Mouse (Mus musculus) heart, embryonic 10.5 days (tissue): ENCODE data around the gene Exoc6. TPM values are rescaled to one million over a fixed set of nuclear protein-coding genes. Genes with fewer than 3 reads are reported as not detected.
"Not testable (repeated sequence)": the region's sequence is repeated elsewhere in the genome, so short reads cannot be mapped to it uniquely, and the experiment has no call there.

ENCODE experiments used
- DNase-seq: peaks from one replicate; pipeline ENCODE4 v3.0.0-alpha.2; 2017; ENCODE audit warnings: low spot score
- H3K27ac ChIP-seq: fragments of 300-500 bp; sonication (generic); 2 replicates; pipeline ENCODE4 v1.5.1; 2016; ENCODE audit warnings: mild to moderate bottlenecking
- H3K27me3 ChIP-seq: fragments of 300-500 bp; sonication (generic); 2 replicates; pipeline ENCODE4 v1.6.1; 2016; ENCODE audit warnings: mild to moderate bottlenecking; ENCODE audit not compliant: poor library complexity, insufficient read depth, severe bottlenecking
- H3K36me3 ChIP-seq: fragments of 300-500 bp; sonication (generic); 2 replicates; pipeline ENCODE4 v1.6.1; 2016; ENCODE audit warnings: mild to moderate bottlenecking, moderate library complexity
- H3K4me1 ChIP-seq: fragments of 300-500 bp; sonication (generic); 2 replicates; pipeline ENCODE4 v1.6.1; 2016; ENCODE audit warnings: mild to moderate bottlenecking
- H3K4me3 ChIP-seq: fragments of 300-500 bp; sonication (generic); 2 replicates; pipeline ENCODE4 v1.5.1; 2016; ENCODE audit warnings: mild to moderate bottlenecking, moderate library complexity
- H3K9me3 ChIP-seq: fragments of 300-500 bp; sonication (generic); 2 replicates; pipeline ENCODE4 v1.6.1; 2016; ENCODE audit warnings: mild to moderate bottlenecking, moderate library complexity
- WGBS: fragments of 180-500 bp; shearing (Covaris S2); methylation state at CpG from one replicate; pipeline ENCODE4 v1.1.7; 2016; 5-methylcytosine and 5-hydroxymethylcytosine counted together
- polyA plus RNA-seq: library from polyadenylated mRNA; unstranded; fragments of >200 nt; fragmentation: Nextera tagmentation; extraction: Ambion mirVana; gene quantifications from 2 replicates; pipeline ENCODE4 v1.2.1, GENCODE M21; 2016

Gene Exoc6
- polyA plus RNA-seq, 1 experiment from 2014 or later, result 18.0 TPM

DNA sequence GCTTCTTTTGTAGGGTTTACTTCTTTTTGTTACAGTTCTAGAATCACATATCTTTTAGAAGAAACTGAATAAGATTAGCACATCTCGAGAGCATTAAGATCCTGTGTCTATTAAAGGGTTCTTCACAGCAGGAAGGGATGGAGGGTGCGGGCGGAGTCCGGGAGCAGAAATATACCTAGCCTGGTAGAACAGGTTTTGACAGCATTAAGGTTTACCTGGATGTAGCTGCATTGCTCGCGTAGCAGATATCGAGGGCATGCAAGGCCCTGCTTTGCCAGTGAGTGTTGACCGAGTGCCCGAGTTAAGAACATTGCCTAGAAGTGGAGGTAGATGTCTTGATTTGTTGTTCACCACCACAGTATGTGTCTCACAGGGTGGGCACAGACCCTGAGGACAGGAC is 5.7 kb upstream of the Exoc6 start:
- Histone ChIP-seq H3K27ac (no peak overlapping the region), H3K4me1 (peaks cover 11% of the 10 kb centered on the region), H3K36me3 (no peaks in the 10 kb centered on the region), H3K27me3 (peaks cover 9% of the 10 kb centered on the region; the same call in 1 of the 2 replicates), H3K4me3 (no peak overlapping the region), H3K9me3 (no peaks in the 10 kb centered on the region)
- WGBS, result 94% methylated on average over 9 of the region's 9 CpGs
- peak; percentile 62 for DNase-seq

DNA sequence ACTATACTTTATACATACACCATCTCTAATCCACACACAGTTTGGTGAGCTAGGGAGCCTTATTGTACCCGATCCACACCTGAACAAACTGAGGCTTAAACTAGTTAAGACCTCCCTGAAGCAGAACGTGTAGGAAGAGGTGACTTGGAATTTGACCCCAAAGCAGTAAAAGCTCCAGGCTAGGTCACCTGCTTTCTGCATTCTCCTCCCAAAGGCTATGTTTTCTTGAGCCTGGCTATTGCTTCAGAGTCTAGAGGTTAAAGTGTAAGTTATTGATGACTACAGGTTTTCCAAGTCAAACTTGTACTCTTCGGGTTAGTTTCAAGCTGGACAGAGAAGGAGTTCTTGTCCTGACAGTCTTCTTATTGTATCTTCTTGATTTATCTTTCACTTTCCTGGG is 5.0 kb upstream of the Exoc6 start:
- H3K36me3 ChIP-seq, result no peaks in the 10 kb centered on the region
- no peak overlapping the region for H3K27ac ChIP-seq
- peaks cover 9% of the 10 kb centered on the region; the same call in 1 of the 2 replicates for H3K4me1 ChIP-seq
- no peak for DNase-seq
- peaks cover 11% of the 10 kb centered on the region; the same call in 1 of the 2 replicates for H3K27me3 ChIP-seq
- 65% methylated on average over 3 of the region's 3 CpGs for WGBS
- no peak overlapping the region for H3K4me3 ChIP-seq
- no peaks in the 10 kb centered on the region for H3K9me3 ChIP-seq

DNA sequence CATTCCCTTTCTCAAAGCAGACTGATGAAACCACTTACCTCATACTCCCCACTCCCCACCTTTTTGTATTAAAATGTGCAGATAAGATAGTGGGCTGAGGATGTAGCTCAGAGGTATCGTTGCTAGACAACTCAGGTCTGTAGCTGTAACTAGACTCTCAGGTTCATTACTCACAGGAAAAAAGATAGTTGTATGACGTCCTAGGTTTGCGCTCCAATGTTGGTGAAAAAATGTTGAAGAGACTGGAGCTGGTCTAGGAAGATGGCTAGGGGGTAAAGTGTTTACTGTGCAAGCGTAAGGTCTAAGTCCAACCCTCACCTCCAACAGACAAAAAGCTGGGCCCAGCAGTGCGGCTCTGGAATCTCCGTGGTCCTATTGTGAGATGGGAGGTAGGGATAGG is 4.5 kb upstream of the Exoc6 start:
- no peaks in the 10 kb centered on the region for H3K36me3 ChIP-seq
- no peak for DNase-seq
- 73% methylated on average over 6 of the region's 6 CpGs for WGBS
- H3K27me3 ChIP-seq, result peaks cover 11% of the 10 kb centered on the region; the same call in 1 of the 2 replicates
- peaks cover 9% of the 10 kb centered on the region; the same call in 1 of the 2 replicates for H3K4me1 ChIP-seq
- H3K27ac ChIP-seq, result no peak overlapping the region
- no peak overlapping the region for H3K4me3 ChIP-seq
- no peaks in the 10 kb centered on the region for H3K9me3 ChIP-seq

DNA sequence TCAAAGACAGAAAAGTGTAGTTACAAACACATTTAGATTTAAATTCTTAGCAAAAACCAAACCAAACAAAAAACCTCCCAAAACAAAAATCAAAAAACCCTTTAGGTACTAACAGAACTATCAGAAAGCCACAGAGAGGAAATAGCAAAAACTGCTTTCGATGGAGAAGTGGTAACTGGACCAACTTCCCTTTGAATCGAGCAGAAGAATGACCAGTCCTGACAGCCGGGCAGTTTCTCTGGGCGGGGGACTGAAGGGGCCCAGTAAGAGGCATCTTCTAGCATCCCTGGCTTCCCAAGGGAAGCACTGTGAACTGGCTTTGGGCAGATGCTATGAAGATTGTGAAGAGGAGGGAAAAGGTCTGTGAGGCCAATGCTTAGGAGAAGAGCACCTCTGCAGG is 3.4 kb upstream of the Exoc6 start:
- WGBS, result 67% methylated on average over 4 of the region's 4 CpGs
- H3K36me3 ChIP-seq, result no peaks in the 10 kb centered on the region

DNA sequence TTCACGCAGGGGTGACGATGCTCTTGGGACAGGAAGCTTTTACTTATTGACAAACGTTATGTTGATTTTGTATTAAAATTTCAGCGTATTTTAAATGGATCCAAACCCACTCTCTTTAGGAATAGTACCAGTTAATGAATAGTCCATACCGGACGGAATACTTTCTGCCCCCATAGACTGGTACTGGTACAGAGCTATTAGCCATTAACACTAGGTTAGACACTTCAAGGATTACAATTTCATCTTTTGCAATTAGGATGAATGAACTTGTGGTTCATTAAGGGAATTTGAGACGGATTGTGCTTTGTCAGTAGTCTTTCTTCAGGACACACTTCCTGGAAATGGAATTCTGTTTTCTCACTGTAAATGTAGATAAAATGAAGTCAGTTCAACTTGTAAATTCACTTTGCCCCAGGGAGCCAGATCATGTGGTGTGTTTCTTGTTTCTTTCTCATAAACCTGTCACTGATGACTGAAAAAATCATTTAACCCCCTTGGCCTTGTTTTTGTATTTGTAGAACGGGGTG is 885 bp downstream of the Exoc6 start:
- no peaks in the 10 kb centered on the region for H3K9me3 ChIP-seq
- peaks cover 11% of the 10 kb centered on the region; the same call in 1 of the 2 replicates for H3K27me3 ChIP-seq
- peaks cover 12% of the 10 kb centered on the region; the same call in 1 of the 2 replicates for H3K4me1 ChIP-seq
- H3K4me3 ChIP-seq, result peak overlapping the region; percentile 94
- H3K27ac ChIP-seq, result peak overlapping the region; percentile 97
- DNase-seq, result no peak
- 21% methylated on average over 8 of the region's 8 CpGs for WGBS
- no peaks in the 10 kb centered on the region for H3K36me3 ChIP-seq

More for the DNA sequence above, 3.4 kb upstream of the Exoc6 start:
- no peak for DNase-seq
- H3K9me3 ChIP-seq, result no peaks in the 10 kb centered on the region
- peaks cover 11% of the 10 kb centered on the region; the same call in 1 of the 2 replicates for H3K27me3 ChIP-seq
- no peak overlapping the region for H3K27ac ChIP-seq
- no peak overlapping the region for H3K4me3 ChIP-seq
- peaks cover 13% of the 10 kb centered on the region; the same call in 1 of the 2 replicates for H3K4me1 ChIP-seq

DNA sequence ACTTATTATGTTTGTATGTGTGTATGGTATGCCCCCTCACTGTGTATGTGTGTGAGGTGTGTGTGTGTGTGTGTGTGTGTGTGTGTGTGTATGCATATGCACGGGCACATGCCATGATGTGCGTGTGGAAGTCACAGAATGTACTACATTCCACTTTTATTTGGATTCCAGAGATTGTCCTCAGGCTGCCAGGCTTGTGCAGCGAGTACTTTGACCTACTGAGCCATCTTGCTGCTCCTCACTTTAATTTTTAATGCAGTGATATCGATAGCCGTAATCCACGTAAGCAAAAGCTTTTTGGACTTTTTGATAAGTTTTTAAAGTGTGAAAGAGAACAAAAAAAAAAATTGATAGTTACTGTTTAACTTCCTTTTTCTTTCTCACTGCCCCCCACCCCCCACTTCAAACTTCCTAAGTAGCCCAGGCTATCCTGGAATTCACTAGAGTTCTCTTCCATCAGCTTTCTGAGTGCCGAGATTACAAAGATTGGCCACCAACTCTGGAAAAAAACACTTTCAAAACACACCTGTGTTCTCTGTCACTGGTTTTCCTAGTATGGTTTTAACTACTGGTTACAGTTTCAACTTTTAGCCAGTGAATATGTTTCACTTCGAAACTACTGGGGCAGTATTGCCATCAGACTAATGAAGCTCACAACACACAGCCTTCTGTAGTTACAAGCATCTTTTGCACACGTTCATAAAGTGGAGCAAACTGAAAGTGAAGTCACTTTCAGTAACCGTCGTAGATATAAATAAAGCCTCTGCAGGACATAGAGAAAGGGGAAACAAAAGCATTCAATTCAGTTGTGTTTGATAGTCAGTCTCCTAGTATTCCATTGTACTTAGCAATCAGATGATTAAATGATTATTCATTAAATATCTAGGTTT is 3.4 kb downstream of the Exoc6 start:
- 89% methylated on average over 11 of the region's 11 CpGs for WGBS
- no peak for DNase-seq

DNA sequence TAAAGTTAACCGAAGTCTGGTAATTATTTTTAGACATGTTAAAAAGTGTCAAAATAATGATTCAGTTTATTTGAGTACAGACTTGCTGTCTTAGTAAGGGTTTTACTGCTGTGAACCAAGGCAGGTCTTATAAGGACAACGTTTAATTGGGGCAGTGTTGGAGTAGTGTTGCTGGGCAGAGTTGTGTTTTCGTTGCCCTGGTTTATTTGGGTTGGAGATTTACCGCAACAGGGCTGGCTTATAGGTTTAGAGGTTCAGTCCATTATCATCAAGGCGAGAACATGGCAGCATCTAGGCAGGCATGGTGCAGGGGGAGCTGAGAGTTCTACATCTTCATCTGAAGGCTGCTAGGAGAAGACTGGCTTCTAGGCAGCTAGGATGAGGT is 4.0 kb downstream of the Exoc6 start:
- H3K9me3 ChIP-seq, H3K27ac ChIP-seq, H3K27me3 ChIP-seq, DNase-seq, H3K36me3 ChIP-seq, H3K4me3 ChIP-seq: not testable (repeated sequence)
- H3K4me1 ChIP-seq, result peaks cover 19% of the 10 kb centered on the region; the same call in 1 of the 2 replicates
- 84% methylated on average over 5 of the region's 5 CpGs for WGBS

More for the DNA sequence above, 3.4 kb downstream of the Exoc6 start:
- Histone ChIP-seq H3K4me3 (no peak overlapping the region), H3K27ac (no peak overlapping the region), H3K27me3 (peaks cover 10% of the 10 kb centered on the region; the same call in 1 of the 2 replicates), H3K36me3 (no peaks in the 10 kb centered on the region), H3K9me3 (no peaks in the 10 kb centered on the region), H3K4me1 (peaks cover 13% of the 10 kb centered on the region; the same call in 1 of the 2 replicates)

DNA sequence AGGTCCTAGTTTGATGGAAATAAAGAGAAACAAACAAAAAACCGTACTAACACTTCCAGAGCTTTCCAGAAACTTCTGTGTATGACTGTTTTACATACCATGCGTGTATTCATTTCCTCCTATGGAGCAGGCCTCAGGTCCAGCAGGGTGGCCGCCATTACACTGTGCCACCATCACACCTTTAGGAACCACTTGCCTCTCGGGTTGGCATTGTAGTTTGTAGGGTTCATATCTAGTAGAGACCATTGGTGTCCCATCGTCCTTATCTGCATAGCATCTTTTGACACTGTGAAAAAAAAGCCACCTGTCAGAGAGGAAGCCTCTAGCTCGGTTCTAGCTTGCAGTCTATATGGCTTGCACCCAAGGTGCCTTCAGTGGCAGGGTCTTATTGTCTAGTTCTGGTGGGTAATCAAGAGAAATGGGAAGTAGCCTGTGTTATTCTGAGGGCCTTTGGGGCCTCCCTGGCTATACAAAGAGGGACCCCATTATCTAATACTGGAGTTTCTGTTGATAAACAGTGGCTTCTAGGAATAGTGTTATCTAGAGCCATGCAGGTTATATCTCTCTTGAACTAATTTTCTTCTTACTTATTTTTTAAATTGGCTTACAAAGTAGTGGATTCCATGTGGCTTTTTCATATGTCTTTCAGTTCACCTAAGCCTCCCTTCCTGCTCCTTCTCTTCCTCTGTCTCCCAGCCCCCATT is 5.8 kb downstream of the Exoc6 start:
- Histone ChIP-seq H3K9me3 (no peaks in the 10 kb centered on the region), H3K27me3 (no peaks in the 10 kb centered on the region), H3K4me3 (no peak overlapping the region), H3K36me3 (no peaks in the 10 kb centered on the region), H3K4me1 (peaks cover 24% of the 10 kb centered on the region), H3K27ac (peak overlapping the region; percentile 44; the same call in 1 of the 2 replicates)
- WGBS, result 78% methylated on average over 6 of the region's 6 CpGs
- DNase-seq, result no peak

DNA sequence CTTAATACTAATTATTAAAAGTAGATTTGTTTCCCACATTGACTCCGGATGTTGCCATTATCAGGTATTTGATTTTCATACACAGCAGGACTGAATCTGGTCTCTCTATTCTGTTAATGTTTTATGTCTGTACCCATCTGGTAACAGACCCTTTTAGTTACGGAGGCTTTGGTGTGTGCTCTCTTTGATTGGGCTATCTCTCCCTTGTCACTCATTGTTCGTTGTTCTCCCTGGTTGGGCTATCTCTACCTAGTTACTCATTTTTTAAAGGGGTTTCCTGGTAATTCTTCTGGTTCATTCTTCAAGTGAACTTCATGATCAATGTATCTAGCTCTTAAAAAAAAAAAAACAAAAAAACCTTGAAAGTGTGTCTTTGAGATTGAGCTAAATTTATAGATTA is 7.7 kb downstream of the Exoc6 start:
- Histone ChIP-seq H3K27me3 (no peaks in the 10 kb centered on the region), H3K4me1 (peaks cover 18% of the 10 kb centered on the region), H3K4me3 (no peak overlapping the region), H3K9me3 (no peaks in the 10 kb centered on the region), H3K36me3 (no peaks in the 10 kb centered on the region), H3K27ac (no peak overlapping the region)
- WGBS, result 66% methylated on average over 3 of the region's 3 CpGs
- no peak for DNase-seq

DNA sequence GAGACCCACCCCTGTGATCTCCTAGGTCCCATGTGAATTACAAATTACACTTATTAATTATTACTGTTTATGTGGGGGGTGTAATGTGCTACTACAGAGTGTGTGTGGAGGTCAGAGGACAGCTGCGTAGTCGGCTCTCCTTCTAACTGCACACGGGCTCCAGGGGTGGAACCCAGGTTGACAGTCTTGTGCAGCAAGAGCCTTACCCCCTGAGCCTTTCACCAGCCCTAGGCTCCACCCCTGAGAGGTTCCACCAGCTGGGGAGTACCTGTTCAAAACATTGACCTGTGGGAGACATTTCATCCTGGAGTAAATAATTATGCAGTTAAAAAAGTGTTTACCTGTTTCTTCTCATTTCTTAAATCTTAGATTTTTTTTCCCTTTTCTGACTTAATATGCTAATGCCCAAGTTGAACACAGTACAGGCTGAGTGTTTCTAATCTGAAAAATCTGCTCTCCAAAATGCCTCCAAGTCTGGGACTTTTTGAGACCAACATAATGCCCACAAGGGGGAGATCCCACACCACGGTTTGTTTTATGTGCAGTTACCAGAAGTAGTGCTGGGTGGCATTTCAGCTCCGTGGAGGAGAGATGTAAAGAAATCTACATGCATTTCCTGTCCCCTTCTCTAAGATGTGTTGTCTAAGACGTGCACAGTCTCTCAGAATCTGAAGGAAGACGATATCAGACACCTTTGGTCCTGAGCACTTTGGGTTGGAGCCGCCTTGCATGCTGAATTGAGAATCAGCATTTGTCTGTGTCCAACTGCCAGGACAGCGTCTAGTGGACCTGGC is 9.3 kb downstream of the Exoc6 start:
- Histone ChIP-seq H3K27ac (peak overlapping the region; percentile 64; the same call in 1 of the 2 replicates), H3K27me3 (no peaks in the 10 kb centered on the region), H3K4me3 (no peak overlapping the region), H3K4me1 (peaks cover 18% of the 10 kb centered on the region), H3K36me3 (no peaks in the 10 kb centered on the region), H3K9me3 (no peaks in the 10 kb centered on the region)
- 43% methylated on average over 9 of the region's 9 CpGs for WGBS
- no peak for DNase-seq

DNA sequence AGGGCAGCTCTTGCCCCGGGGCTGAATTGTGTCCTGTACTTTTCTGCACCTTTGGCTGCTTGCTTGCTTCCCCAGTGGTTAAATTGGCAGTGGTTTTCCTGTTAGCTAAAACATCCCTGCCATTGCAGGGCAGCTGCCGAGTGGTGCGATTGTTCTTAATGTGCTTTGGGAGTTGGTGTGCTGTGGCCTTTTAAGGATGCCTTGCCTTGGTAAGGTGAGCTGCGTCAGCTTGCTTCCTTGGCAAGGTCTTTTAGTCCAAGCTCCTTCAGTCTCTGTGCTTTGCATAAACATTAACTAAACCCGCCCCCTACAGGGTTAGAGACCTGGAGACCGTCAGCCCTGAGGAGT is 9.8 kb downstream of the Exoc6 start:
- no peak for DNase-seq
- H3K4me1 ChIP-seq, result peaks cover 18% of the 10 kb centered on the region
- WGBS, result 35% methylated on average over 6 of the region's 6 CpGs

More for the DNA sequence above, 9.8 kb downstream of the Exoc6 start:
- H3K36me3 ChIP-seq, result no peaks in the 10 kb centered on the region
- no peaks in the 10 kb centered on the region for H3K9me3 ChIP-seq
- H3K27me3 ChIP-seq, result no peaks in the 10 kb centered on the region
- H3K4me3 ChIP-seq, result no peak overlapping the region
- peak overlapping the region; percentile 64; the same call in 1 of the 2 replicates for H3K27ac ChIP-seq
